Comparison of ENCODE assay signal across 12 mouse cellular contexts in the genomic region with DNA sequence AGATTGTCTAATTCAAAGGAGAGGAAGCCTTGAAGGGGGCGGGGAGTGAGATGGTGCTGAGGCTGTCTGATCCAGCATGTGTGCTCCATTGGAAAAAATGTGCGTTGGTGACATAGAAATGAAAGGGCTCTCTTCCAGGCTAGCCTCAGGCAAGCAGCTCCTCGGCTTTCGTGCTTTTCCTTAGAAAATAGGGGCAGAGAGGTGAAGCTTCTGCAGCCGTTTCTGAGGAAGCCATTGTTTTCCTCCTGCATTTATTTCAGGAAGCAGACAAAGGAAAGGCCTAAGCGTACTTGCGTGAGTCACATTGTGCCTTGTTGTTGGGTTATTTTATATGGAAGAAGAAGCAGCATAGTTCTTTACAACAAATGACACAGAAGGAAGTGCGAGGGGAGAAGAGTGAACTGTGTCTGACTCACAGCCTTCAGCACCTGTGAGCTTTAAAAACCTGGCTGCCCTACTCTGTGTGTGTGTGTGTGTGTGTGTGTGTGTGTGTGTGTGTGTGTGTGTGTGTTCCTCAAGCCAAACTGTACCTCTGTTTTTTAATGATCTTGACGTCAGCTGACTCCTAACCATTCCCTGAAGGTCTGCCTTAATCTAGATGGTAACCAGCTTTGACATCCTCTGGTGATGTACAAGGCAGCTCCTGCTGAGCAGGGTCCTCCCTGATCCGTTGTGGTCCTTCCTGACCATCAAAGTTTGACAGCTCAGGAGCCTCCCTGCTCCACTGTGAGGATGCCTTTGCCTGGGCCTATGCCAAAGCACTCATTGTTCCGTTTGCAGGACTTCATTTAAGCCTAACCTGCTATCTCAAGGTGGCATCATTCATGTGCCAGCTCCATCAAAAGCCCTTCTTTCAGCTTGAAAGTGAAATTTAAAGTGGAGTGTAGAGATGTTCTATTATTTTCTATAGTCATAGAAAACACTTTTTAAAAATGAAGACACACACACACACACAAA.
DNase-seq lines count a peak whose midpoint lies in the region; ATAC-seq lines count a peak whose summit lies in the region.
"Had no signal": no experiment of that assay in that cellular context is flagged by ENCODE, and none has a peak within 500 bp of the region (broad histone marks: within the 10 kb centered on the region; RNA-seq: fewer than 3 reads in every experiment).

No protein-coding gene starts in this region.

- H3K4me1 ChIP-seq in neural tube, embryonic 13.5 days (replicated peaks): peaks cover 29% of the 10 kb centered on the region
- peaks cover 26% of the 10 kb centered on the region for H3K4me1 ChIP-seq in hindbrain, embryonic 13.5 days (replicated peaks)

- ATAC-seq in neural tube, embryonic 13.5 days (ENCODE audit: low read depth): no peak
- peak; percentile 38 for ATAC-seq in hindbrain, embryonic 13.5 days (ENCODE audit: low FRiP score)
- ATAC-seq in CD4-positive, CD25-positive, alpha-beta regulatory T cell, adult 4 months: no peak

- H3K4me2 ChIP-seq in neural tube, embryonic 13.5 days: no peak overlapping the region
- no peak overlapping the region for H3K4me2 ChIP-seq in hindbrain, embryonic 13.5 days

- 33% methylated on average over 11 of the region's 11 CpGs for WGBS in neural tube, embryonic 13.5 days
- WGBS in hindbrain, embryonic 13.5 days: 23% methylated on average over 11 of the region's 11 CpGs

- H3K9ac ChIP-seq in neural tube, embryonic 13.5 days: peak overlapping the region; percentile 9; the same call in 1 of the 2 replicates
- 0 out of 2 replicates have a peak overlapping the region, but pooled peaks have one; percentile 25 for H3K9ac ChIP-seq in hindbrain, embryonic 13.5 days

- H3K36me3 ChIP-seq in neural tube, embryonic 13.5 days: peaks cover 2% of the 10 kb centered on the region; the same call in 1 of the 2 replicates
- H3K36me3 ChIP-seq in hindbrain, embryonic 13.5 days: 0 out of 2 replicates have a peak, but pooled peaks cover 4% of the 10 kb centered on the region
- H3K36me3 ChIP-seq: G1E had no signal

- H3K27me3 ChIP-seq in neural tube, embryonic 13.5 days: no peaks in the 10 kb centered on the region
- no peaks in the 10 kb centered on the region for H3K27me3 ChIP-seq in hindbrain, embryonic 13.5 days

- no peak overlapping the region for H3K4me3 ChIP-seq in neural tube, embryonic 13.5 days
- no peak overlapping the region for H3K4me3 ChIP-seq in hindbrain, embryonic 13.5 days

- peak overlapping the region; percentile 54 for H3K27ac ChIP-seq in neural tube, embryonic 13.5 days (replicated peaks)
- peak overlapping the region; percentile 84 for H3K27ac ChIP-seq in hindbrain, embryonic 13.5 days

- H3K9me3 ChIP-seq in neural tube, embryonic 13.5 days: peaks cover 2% of the 10 kb centered on the region; the same call in 1 of the 2 replicates
- peaks cover 3% of the 10 kb centered on the region; the same call in 1 of the 2 replicates for H3K9me3 ChIP-seq in hindbrain, embryonic 13.5 days
- H3K9me3 ChIP-seq: G1E had no signal

- DNase-seq in neural tube, embryonic 10.5 days (ENCODE audit: extremely low spot score, low spot score): no peak
- DNase-seq in embryo, embryonic 9.5 days (ENCODE audit: extremely low spot score): peak; percentile 11
- DNase-seq in retina, embryonic 14.5 days (ENCODE audit: low spot score): peak; percentile 58
- no peak for DNase-seq in urinary bladder, postnatal 10 days (ENCODE audit: low spot score)
- no peak for DNase-seq in urinary bladder, adult 2 months (ENCODE audit: low spot score)
- DNase-seq: heart, postnatal 36 days; lung, postnatal 14 days; thymus, postnatal 36 days had no signal

Comparison
In these comparisons a context has a peak if more than half of its experiments do, and no peak if none do; other contexts are left out.
1. DNase-seq: peak in embryo, embryonic 9.5 days (single experiment) and retina, embryonic 14.5 days (single experiment); none in neural tube, embryonic 10.5 days (single experiment), urinary bladder, postnatal 10 days (single experiment) and urinary bladder, adult 2 months (single experiment).